Mouse (Mus musculus) spleen, adult 2 months (tissue): Measurements from ENCODE around the gene Nt5c.

Source experiments
- CTCF ChIP-seq: fragments of 200-500 bp; IDR thresholded peaks from 2 replicates; pipeline ENCODE4 v1.5.1; 2011; ENCODE audit warnings: mild to moderate bottlenecking, inconsistent platforms; ENCODE audit not compliant: insufficient read depth, insufficient read length, insufficient replicate concordance; ENCODE audit errors: extremely low read depth
- POLR2A ChIP-seq: fragments of 200-500 bp; IDR thresholded peaks from 2 replicates; pipeline ENCODE4 v1.6.1; 2011; ENCODE audit warnings: low read depth, low read length, inconsistent platforms

DNA sequence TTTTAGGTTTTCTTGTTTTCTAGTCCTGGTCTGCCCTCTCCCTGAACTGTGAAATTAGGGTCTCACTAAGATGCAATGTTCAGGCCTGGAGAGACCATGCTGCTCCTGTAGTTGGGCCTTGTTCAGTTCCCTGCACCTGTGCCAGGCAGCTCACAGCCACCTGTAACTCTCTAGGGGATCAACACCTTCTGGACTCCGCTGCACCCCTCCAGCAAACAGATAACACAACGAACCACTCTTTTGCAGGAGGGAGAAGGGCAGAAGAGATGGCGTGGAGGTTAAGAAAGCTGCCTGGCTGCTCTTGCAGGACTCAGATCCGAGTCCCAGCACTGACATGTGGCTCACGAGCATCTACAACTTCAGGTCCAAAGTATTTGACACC, 18.8 kb upstream of the Nt5c start:
- TF ChIP-seq POLR2A = no peak
- TF ChIP-seq CTCF = no peak
